Mouse (Mus musculus): ENCODE data around the gene Aox4. TPM values are rescaled to one million over a fixed set of nuclear protein-coding genes. Genes with fewer than 3 reads are reported as not detected.
A peak's percentile ranks its signal among the peaks of the same experiment; 100 is the strongest.

The Aox4 gene
- polyA plus RNA-seq, 1 experiment from 2014 or later: 0.08 TPM

- H3K9ac ChIP-seq: no peak overlapping the region
- no peak overlapping the region for H3K4me3 ChIP-seq
- H3K9me3 ChIP-seq: no peaks in the 10 kb centered on the region
- no peak overlapping the region for H3K4me2 ChIP-seq
- no peaks in the 10 kb centered on the region for H3K27me3 ChIP-seq
- H3K4me1 ChIP-seq (replicated peaks): no peaks in the 10 kb centered on the region
- no peaks in the 10 kb centered on the region for H3K36me3 ChIP-seq
- no peak overlapping the region for H3K27ac ChIP-seq (replicated peaks)
- WGBS: 89% methylated on average over 10 of the region's 10 CpGs
- ATAC-seq (ENCODE audit: low read depth): no peak
Measured at GRCm38 (mm10) chr1:58257195-58257991, 47.2 kb downstream of the Aox4 start.

- no peak overlapping the region for H3K4me3 ChIP-seq
- H3K9ac ChIP-seq: no peak overlapping the region
- H3K27ac ChIP-seq (replicated peaks): no peak overlapping the region
- no peaks in the 10 kb centered on the region for H3K36me3 ChIP-seq
- 82% methylated on average over 3 of the region's 3 CpGs for WGBS
- no peak for ATAC-seq (ENCODE audit: low read depth)
- H3K9me3 ChIP-seq: no peaks in the 10 kb centered on the region
- no peaks in the 10 kb centered on the region for H3K27me3 ChIP-seq
- H3K4me2 ChIP-seq: no peak overlapping the region
- H3K4me1 ChIP-seq (replicated peaks): no peaks in the 10 kb centered on the region
Measured at GRCm38 (mm10) chr1:58260311-58260710, 50.1 kb downstream of the Aox4 start.

- Histone ChIP-seq H3K4me2 (no peak overlapping the region), H3K9me3 (no peaks in the 10 kb centered on the region), H3K27ac (replicated peaks) (no peak overlapping the region), H3K36me3 (no peaks in the 10 kb centered on the region), H3K4me1 (replicated peaks) (no peaks in the 10 kb centered on the region), H3K27me3 (no peaks in the 10 kb centered on the region), H3K9ac (no peak overlapping the region), H3K4me3 (no peak overlapping the region)
- 88% methylated on average over 2 of the region's 2 CpGs for WGBS
- ATAC-seq (ENCODE audit: low read depth): no peak
Measured at GRCm38 (mm10) chr1:58268231-58268630, 58.0 kb downstream of the Aox4 start.

GRCm38 (mm10) chr1:58270807-58271569, 60.8 kb downstream of the Aox4 start:
- H3K9ac ChIP-seq: no peak overlapping the region
- no peaks in the 10 kb centered on the region for H3K9me3 ChIP-seq
- H3K36me3 ChIP-seq: no peaks in the 10 kb centered on the region
- WGBS: 62% methylated on average over 6 of the region's 6 CpGs
- no peak overlapping the region for H3K27ac ChIP-seq (replicated peaks)
- H3K27me3 ChIP-seq: no peaks in the 10 kb centered on the region
- H3K4me1 ChIP-seq (replicated peaks): no peaks in the 10 kb centered on the region
- H3K4me2 ChIP-seq: no peak overlapping the region
- no peak overlapping the region for H3K4me3 ChIP-seq
- ATAC-seq (ENCODE audit: low read depth): peak; percentile 53

- WGBS: 30% methylated on average over 9 of the region's 9 CpGs
- Histone ChIP-seq H3K4me2 (no peak overlapping the region), H3K4me1 (replicated peaks) (no peaks in the 10 kb centered on the region), H3K27me3 (no peaks in the 10 kb centered on the region), H3K27ac (replicated peaks) (no peak overlapping the region), H3K36me3 (no peaks in the 10 kb centered on the region), H3K4me3 (no peak overlapping the region), H3K9me3 (no peaks in the 10 kb centered on the region), H3K9ac (no peak overlapping the region)
- ATAC-seq (ENCODE audit: low read depth): no peak
Measured at GRCm38 (mm10) chr1:58275879-58276278, 65.7 kb downstream of the Aox4 start.

GRCm38 (mm10) chr1:58278026-58278425, 67.8 kb downstream of the Aox4 start, which contains the start of gene Aox2:
TSS of gene Aox2 (plus strand) at chr1:58278326.
- no peak for ATAC-seq (ENCODE audit: low read depth)
- H3K27ac ChIP-seq (replicated peaks): no peak within 1 kb of the TSS
- no peaks in the 10 kb centered on the region for H3K27me3 ChIP-seq
- no peaks in the 10 kb centered on the region for H3K9me3 ChIP-seq
- H3K4me2 ChIP-seq: no peak within 1 kb of the TSS
- no peaks in the 10 kb centered on the region for H3K36me3 ChIP-seq
- no peak within 1 kb of the TSS for H3K9ac ChIP-seq
- 69% methylated on average over 5 of the region's 5 CpGs for WGBS
- no peak within 1 kb of the TSS for H3K4me3 ChIP-seq
- H3K4me1 ChIP-seq (replicated peaks): no peaks in the 10 kb centered on the region

GRCm38 (mm10) chr1:58278513-58278912, 68.3 kb downstream of the Aox4 start:
- Histone ChIP-seq H3K27me3 (no peaks in the 10 kb centered on the region), H3K27ac (replicated peaks) (no peak overlapping the region), H3K4me1 (replicated peaks) (no peaks in the 10 kb centered on the region), H3K4me2 (no peak overlapping the region), H3K9me3 (no peaks in the 10 kb centered on the region), H3K9ac (no peak overlapping the region), H3K36me3 (no peaks in the 10 kb centered on the region), H3K4me3 (no peak overlapping the region)
- WGBS: 77% methylated on average over 7 of the region's 7 CpGs
- no peak for ATAC-seq (ENCODE audit: low read depth)

GRCm38 (mm10) chr1:58280381-58280780, 70.2 kb downstream of the Aox4 start:
- H3K4me1 ChIP-seq (replicated peaks): no peaks in the 10 kb centered on the region
- 83% methylated on average over 4 of the region's 4 CpGs for WGBS
- no peak overlapping the region for H3K4me3 ChIP-seq
- no peak overlapping the region for H3K4me2 ChIP-seq
- H3K27me3 ChIP-seq: no peaks in the 10 kb centered on the region
- no peak for ATAC-seq (ENCODE audit: low read depth)
- H3K36me3 ChIP-seq: no peaks in the 10 kb centered on the region
- no peak overlapping the region for H3K9ac ChIP-seq
- H3K9me3 ChIP-seq: no peaks in the 10 kb centered on the region
- H3K27ac ChIP-seq (replicated peaks): no peak overlapping the region

GRCm38 (mm10) chr1:58280939-58281624, 70.9 kb downstream of the Aox4 start:
- Histone ChIP-seq H3K9me3 (no peaks in the 10 kb centered on the region), H3K4me2 (no peak overlapping the region), H3K9ac (no peak overlapping the region), H3K27me3 (no peaks in the 10 kb centered on the region), H3K4me3 (no peak overlapping the region), H3K27ac (replicated peaks) (no peak overlapping the region), H3K4me1 (replicated peaks) (no peaks in the 10 kb centered on the region), H3K36me3 (no peaks in the 10 kb centered on the region)
- no peak for ATAC-seq (ENCODE audit: low read depth)
- WGBS: 84% methylated on average over 13 of the region's 13 CpGs

- 68% methylated on average over 4 of the region's 4 CpGs for WGBS
- H3K27ac ChIP-seq (replicated peaks): no peak overlapping the region
- no peaks in the 10 kb centered on the region for H3K36me3 ChIP-seq
Measured at GRCm38 (mm10) chr1:58281625-58281988, 71.4 kb downstream of the Aox4 start.

GRCm38 (mm10) chr1:58284505-58284904, 74.3 kb downstream of the Aox4 start:
- H3K36me3 ChIP-seq: no peaks in the 10 kb centered on the region
- no peak overlapping the region for H3K27ac ChIP-seq (replicated peaks)
- no peaks in the 10 kb centered on the region for H3K27me3 ChIP-seq
- 60% methylated on average over 7 of the region's 7 CpGs for WGBS
- H3K4me2 ChIP-seq: no peak overlapping the region
- no peaks in the 10 kb centered on the region for H3K9me3 ChIP-seq
- ATAC-seq (ENCODE audit: low read depth): no peak
- H3K4me3 ChIP-seq: no peak overlapping the region
- H3K4me1 ChIP-seq (replicated peaks): no peaks in the 10 kb centered on the region
- no peak overlapping the region for H3K9ac ChIP-seq

More at GRCm38 (mm10) chr1:58281625-58281988, 71.4 kb downstream of the Aox4 start:
- H3K9ac ChIP-seq: no peak overlapping the region
- no peaks in the 10 kb centered on the region for H3K27me3 ChIP-seq
- H3K4me2 ChIP-seq: no peak overlapping the region
- H3K4me1 ChIP-seq (replicated peaks): no peaks in the 10 kb centered on the region
- H3K9me3 ChIP-seq: no peaks in the 10 kb centered on the region
- no peak overlapping the region for H3K4me3 ChIP-seq
- no peak for ATAC-seq (ENCODE audit: low read depth)

GRCm38 (mm10) chr1:58288091-58288490, 77.9 kb downstream of the Aox4 start:
- H3K36me3 ChIP-seq: no peaks in the 10 kb centered on the region
- no peaks in the 10 kb centered on the region for H3K9me3 ChIP-seq
- ATAC-seq (ENCODE audit: low read depth): no peak
- H3K27ac ChIP-seq (replicated peaks): no peak overlapping the region
- no peaks in the 10 kb centered on the region for H3K27me3 ChIP-seq
- WGBS: 82% methylated on average over 3 of the region's 3 CpGs
- no peak overlapping the region for H3K4me3 ChIP-seq
- H3K4me1 ChIP-seq (replicated peaks): no peaks in the 10 kb centered on the region
- no peak overlapping the region for H3K9ac ChIP-seq
- H3K4me2 ChIP-seq: no peak overlapping the region
